Mouse (Mus musculus): ENCODE results near the gene Tspan13.

DNA sequence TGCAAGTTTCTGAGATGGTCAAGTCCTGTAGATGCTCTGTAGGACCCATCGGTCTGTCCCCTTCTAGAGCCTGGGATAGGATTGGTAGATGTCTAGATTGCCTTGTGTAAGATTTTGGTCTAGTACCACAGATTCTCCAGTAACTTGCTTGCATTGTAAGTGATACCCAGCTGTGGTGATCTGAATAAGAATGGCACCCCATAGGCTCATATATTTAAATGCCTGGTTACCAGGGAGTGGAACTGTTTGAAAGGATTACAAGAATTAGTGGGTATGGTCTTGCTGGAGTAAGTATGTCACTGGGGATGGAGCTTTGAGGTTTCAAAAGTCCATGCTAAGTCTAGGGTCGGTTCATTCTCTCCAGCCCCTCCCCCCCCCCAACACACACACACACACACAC, 21.6 kb downstream of the Tspan13 start:
- TF ChIP-seq CTCF (IDR thresholded peaks at IDR 0.05; ENCODE audit: control insufficient read depth, insufficient read depth, insufficient read length) (no peak), CEBPB (IDR thresholded peaks at IDR 0.05; ENCODE audit: low read depth) (no peak), MAX (IDR thresholded peaks at IDR 0.05) (no peak)
